Mouse (Mus musculus): Measurements from ENCODE around the gene Dip2c.

- no peak for TF ChIP-seq POLR2A (IDR thresholded peaks at IDR 0.05; ENCODE audit: insufficient read depth, low read length)
- no peak for TF ChIP-seq CTCF (IDR thresholded peaks at IDR 0.05; ENCODE audit: low read depth, low read length)
Observed at GRCm38 (mm10) chr13:9314099-9314712, 37.9 kb downstream of the Dip2c start.
